Mouse (Mus musculus) layer of hippocampus, adult 9-11 months (tissue): ENCODE results near the gene Ccser2.

Source experiments
- DNase-seq: peaks from one replicate; pipeline ENCODE4 v3.0.0; 2022

The Ccser2 gene

GRCm38 (mm10) chr14:36937080-36937878 lies 31.3 kb downstream of the Ccser2 start:
- DNase-seq = no peak

- DNase-seq = no peak
Measured at GRCm38 (mm10) chr14:36932638-36933382, 35.8 kb downstream of the Ccser2 start.

DNA sequence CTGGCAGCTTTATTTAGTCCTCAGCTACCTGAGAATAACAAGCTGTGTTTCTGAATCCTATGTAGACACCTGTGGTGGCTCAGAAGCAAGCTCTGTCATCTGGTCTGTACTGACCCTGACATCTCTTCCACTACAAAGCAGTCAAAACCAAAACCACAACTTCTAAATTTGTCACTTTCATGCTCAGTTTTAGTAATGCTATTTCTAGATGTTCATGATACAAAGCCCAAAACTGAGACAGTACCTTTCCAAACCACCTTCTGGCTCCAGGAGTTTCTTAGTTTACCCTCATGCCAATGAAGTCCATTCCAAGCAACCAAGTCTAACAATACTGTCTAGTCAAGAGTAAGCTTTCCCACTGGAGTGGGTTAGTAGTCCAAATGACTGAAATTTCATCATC lies 36.5 kb downstream of the Ccser2 start:
- DNase-seq = no peak

- DNase-seq = no peak
Measured at GRCm38 (mm10) chr14:36923383-36923782, 45.2 kb downstream of the Ccser2 start.

- DNase-seq = no peak
Measured at GRCm38 (mm10) chr14:36921346-36922049, 47.1 kb downstream of the Ccser2 start.

DNA sequence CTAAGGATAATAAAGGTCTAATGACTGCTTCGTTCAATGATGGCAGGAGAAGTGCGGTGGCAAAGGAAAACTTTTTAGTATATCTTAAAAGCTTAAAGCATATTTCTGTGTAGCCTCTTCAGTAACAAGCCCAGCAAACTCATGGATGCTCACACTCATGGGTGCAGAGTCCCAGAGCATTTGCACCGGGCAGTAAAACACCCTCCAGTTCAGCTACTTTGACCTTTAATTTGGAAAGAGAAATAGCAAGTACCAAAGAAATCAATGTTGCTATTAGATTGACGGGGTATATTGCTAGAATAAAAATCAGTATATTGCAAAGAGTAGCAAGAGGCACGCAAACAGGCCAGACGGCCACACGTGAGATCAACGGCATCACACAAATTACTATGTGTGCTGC lies 48.7 kb downstream of the Ccser2 start:
- no peak for DNase-seq

DNA sequence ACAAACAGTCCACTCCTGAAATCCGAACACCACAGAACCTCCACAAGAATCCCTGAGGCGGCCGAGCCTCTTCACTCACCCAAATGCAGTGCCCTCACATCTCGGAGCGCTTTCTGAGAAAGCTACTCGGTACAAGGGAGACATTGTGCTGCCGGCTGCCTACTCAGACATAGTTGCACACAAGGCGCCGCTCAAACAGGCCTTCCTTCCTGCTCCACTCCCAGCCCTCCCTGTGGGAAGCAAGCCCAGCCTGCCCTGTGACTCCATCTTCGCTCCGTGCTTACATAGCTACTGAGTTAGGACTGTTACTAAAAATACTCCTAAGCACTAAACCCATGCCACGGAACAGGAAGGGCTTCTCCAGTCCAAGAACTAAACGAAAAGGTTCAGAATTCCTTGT lies 49.4 kb downstream of the Ccser2 start:
- peak; percentile 70 for DNase-seq

- DNase-seq = no peak
Measured at GRCm38 (mm10) chr14:36915203-36915602, 53.4 kb downstream of the Ccser2 start.

- DNase-seq = no peak
Measured at GRCm38 (mm10) chr14:36914473-36915005, 54.0 kb downstream of the Ccser2 start.

- no peak for DNase-seq
Measured at GRCm38 (mm10) chr14:36911738-36912137, 56.8 kb downstream of the Ccser2 start.

GRCm38 (mm10) chr14:36905809-36906522 lies 62.6 kb downstream of the Ccser2 start:
- DNase-seq = peak; percentile 11

DNA sequence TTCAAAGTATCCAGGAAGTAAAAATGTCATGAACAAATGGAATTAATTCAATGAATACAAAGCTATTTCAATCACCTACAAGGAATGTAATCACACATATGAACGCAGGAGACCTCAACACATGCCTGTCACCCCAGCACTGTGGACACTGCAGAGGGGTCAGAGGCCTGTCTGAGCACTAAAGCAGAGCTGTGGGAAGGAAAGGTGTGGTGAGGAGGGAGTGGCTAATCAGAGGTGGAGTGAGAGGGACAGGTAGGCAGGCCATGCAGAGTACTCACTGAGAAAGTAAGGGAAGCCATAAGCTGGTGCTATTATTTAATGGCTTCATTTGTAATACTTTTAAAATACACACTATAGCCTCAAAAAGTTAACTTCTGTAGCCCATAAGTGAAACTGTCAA lies 64.4 kb downstream of the Ccser2 start:
- no peak for DNase-seq

GRCm38 (mm10) chr14:36900883-36901282 lies 67.7 kb downstream of the Ccser2 start:
- no peak for DNase-seq

GRCm38 (mm10) chr14:36894701-36895100 lies 73.9 kb downstream of the Ccser2 start:
- no peak for DNase-seq

DNA sequence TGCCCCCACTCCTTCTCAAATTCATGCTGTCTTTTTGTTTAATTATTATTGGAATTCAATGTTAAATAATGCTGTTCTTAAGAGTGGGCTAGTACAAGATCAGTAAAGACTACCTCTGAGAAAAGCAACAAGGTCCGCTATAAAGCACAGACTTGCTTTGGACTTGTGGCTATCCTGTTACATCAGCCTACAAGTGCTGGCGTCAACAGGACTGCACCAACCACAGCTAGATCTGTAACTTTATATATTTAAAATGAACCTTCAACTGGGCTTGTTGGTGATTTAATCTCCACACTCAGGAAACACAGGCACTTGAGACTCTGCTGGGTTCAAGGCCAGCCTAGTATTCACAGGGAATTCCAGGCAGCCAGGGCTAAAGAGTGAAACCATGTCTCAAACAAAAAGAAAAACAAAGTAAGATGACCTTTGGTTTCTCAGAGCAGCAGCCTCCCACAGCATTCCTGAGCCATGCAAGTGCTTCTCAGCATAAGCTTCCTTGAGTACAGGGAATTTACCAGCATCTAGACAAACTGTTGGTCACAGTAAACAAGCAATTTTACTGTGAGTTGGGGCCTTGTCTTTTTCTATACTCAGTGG lies 75.7 kb downstream of the Ccser2 start:
- DNase-seq = no peak

DNA sequence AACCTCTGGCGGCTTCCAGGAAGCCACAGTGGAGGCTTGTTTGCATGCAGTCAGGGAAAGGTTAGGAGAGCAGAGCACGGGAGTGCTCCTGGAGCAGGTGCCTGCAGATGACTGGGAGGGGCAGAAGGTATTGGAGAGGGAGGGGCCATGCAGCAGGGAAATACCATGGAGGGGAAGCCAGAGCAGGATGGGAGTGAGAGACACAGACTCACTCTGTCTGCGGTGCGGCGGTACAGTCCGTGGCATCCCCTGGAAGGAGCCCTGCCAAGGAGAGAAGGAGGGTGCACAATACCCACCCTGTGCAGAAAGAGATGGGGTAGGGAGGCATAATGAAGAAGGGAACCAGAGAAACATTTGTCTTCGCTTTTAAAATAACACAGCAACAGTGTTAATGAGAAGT lies 78.4 kb downstream of the Ccser2 start:
- DNase-seq = no peak

DNA sequence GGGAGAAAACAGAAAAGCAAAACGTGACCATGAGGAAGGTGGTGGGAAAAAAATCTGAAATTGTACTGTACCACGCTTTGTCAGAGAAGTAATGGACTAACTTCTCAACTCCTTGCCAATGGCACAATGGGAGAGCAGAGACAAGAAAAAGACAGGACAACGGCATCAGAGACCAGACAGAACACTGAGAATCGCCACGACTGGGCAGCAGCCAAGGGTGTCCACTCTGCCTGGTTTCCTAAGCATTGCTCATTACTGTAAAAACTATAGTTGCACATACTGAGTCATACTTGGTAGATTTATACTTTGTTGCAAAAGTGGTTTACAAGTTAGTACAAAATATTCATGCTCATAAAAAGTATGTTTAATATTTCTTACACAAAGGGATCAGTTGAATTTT lies 82.9 kb downstream of the Ccser2 start:
- DNase-seq = no peak

GRCm38 (mm10) chr14:36885117-36885516 lies 83.5 kb downstream of the Ccser2 start:
- DNase-seq = no peak

GRCm38 (mm10) chr14:36883576-36883975 lies 85.0 kb downstream of the Ccser2 start:
- no peak for DNase-seq

GRCm38 (mm10) chr14:36870257-36870656 lies 98.3 kb downstream of the Ccser2 start:
- DNase-seq = no peak

DNA sequence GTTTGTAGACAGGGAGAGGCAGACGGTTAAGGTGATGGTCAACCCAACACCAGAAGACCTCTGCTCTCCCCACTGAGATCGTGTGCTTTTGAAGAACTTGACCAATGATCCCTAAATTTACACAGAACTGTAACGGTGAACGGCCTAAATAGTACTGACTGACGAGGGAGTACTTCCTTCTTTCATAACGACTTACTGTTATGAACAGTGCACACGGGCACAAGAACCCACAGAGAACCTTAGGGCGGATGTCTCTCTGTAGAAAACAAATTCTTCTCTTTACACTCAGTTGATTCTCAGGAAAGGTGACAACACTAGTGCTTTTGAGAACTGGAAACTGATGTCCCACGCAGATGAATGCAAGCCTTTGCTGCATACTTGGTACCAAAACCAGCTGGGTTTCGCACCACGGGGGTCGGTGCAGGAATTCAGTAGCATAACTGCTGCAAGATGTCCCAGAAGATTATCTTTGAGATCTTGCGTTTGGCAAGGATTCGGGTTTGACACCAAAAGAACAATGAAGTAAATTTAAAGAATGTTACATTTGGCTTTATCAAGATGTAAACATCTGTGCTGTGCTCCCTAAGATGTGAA lies 99.7 kb downstream of the Ccser2 start:
- DNase-seq = no peak
